In the genomic region with DNA sequence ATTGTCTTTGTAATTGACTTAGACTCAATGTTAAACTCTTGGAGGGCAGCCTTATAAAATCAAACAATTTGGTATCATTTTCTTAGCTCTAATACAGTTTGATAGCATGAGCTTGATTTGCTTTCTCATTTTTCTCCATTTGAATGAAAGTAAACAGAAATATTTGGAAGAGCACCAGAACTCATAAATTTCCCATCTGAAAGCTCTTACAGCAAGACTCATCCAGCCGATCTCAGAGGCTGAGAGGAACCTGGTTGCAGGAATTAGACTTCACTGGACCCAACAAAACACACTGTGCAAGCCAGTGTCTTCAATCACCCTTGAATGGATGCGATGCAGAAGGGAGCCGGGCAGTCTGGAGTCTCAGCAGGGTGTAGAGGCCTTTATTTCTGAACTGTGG, we compare ENCODE assay signal across 24 mouse cellular contexts. TPM values are rescaled to one million over a fixed set of nuclear protein-coding genes. Genes with fewer than 3 reads are reported as not detected.
DNase-seq lines count a peak whose midpoint lies in the region; ATAC-seq and TF ChIP-seq lines count a peak whose summit lies in the region.
"Had no signal": no experiment of that assay in that cellular context is flagged by ENCODE, and none has a peak within 500 bp of the region (broad histone marks: within the 10 kb centered on the region; RNA-seq: fewer than 3 reads in every experiment).

No protein-coding gene starts in this region.

- peak; percentile 10 to 26 for DNase-seq in cerebellum, postnatal 14 days
- no peak for DNase-seq in cerebellum, adult 11 months
- DNase-seq in kidney, postnatal 0 days (ENCODE audit: low spot score), result peak; percentile 20
- no peak for DNase-seq in kidney, postnatal 25 days
- peak; percentile 17 for DNase-seq in midbrain, postnatal 0 days (ENCODE audit: low spot score)
- DNase-seq in midbrain, embryonic 10.5 days (ENCODE audit: low spot score), result no peak
- DNase-seq in urinary bladder, adult 18-20 months (ENCODE audit: low spot score in 2 of 2), result no peak
- DNase-seq: adrenal gland, postnatal 10 days; adrenal gland, postnatal 36 days; cerebellum, adult 2 months; cerebellum, adult 9-11 months; forebrain, postnatal 0 days; gastrocnemius, adult 2 months; gastrocnemius, postnatal 14 days; heart, adult 11 months had no signal

- 53% methylated on average over 3 of the region's 3 CpGs for WGBS in kidney, postnatal 0 days
- 61% methylated on average over 3 of the region's 3 CpGs for WGBS in midbrain, postnatal 0 days
- WGBS in midbrain, embryonic 10.5 days, result 84% methylated on average over 3 of the region's 3 CpGs

- H3K4me1 ChIP-seq in kidney, postnatal 0 days (replicated peaks; ENCODE audit: insufficient read depth, low read length), result 0 out of 2 replicates have a peak, but pooled peaks cover 4% of the 10 kb centered on the region
- H3K4me1 ChIP-seq in midbrain, postnatal 0 days (ENCODE audit: insufficient read depth, low read length), result no peaks in the 10 kb centered on the region
- 0 out of 2 replicates have a peak, but pooled peaks cover 4% of the 10 kb centered on the region for H3K4me1 ChIP-seq in midbrain, embryonic 10.5 days
- H3K4me1 ChIP-seq: embryonic facial prominence, embryonic 15.5 days; hindbrain, embryonic 13.5 days had no signal

- no peak overlapping the region for H3K9ac ChIP-seq in kidney, postnatal 0 days (ENCODE audit: low read depth, low read length)
- no peak overlapping the region for H3K9ac ChIP-seq in midbrain, postnatal 0 days (replicated peaks; ENCODE audit: low read length, poor library complexity, severe bottlenecking)
- H3K9ac ChIP-seq: embryonic facial prominence, embryonic 15.5 days; forebrain, postnatal 0 days; hindbrain, embryonic 13.5 days had no signal

- TF ChIP-seq CTCF in kidney, postnatal 0 days (IDR thresholded peaks at IDR 0.05; ENCODE audit: low read depth), result no peak
- no peak for TF ChIP-seq CTCF in midbrain, postnatal 0 days (IDR thresholded peaks at IDR 0.05)

- H3K27me3 ChIP-seq in kidney, postnatal 0 days (ENCODE audit: insufficient read depth, low read length), result no peaks in the 10 kb centered on the region
- H3K27me3 ChIP-seq in midbrain, postnatal 0 days (ENCODE audit: insufficient read depth, low read length), result no peaks in the 10 kb centered on the region
- no peaks in the 10 kb centered on the region for H3K27me3 ChIP-seq in midbrain, embryonic 10.5 days (ENCODE audit: low read depth, poor library complexity, severe bottlenecking)
- H3K27me3 ChIP-seq: embryonic facial prominence, embryonic 15.5 days; hindbrain, embryonic 13.5 days had no signal

- H3K36me3 ChIP-seq in kidney, postnatal 0 days (ENCODE audit: insufficient read depth, low read length), result no peaks in the 10 kb centered on the region
- no peaks in the 10 kb centered on the region for H3K36me3 ChIP-seq in midbrain, postnatal 0 days (ENCODE audit: insufficient read depth, low read length)
- no peaks in the 10 kb centered on the region for H3K36me3 ChIP-seq in midbrain, embryonic 10.5 days
- H3K36me3 ChIP-seq: embryonic facial prominence, embryonic 15.5 days; hindbrain, embryonic 13.5 days had no signal

- ATAC-seq in kidney, postnatal 0 days (replicated peaks; ENCODE audit: low FRiP score, low read depth), result no peak
- ATAC-seq in midbrain, postnatal 0 days (ENCODE audit: low FRiP score), result no peak
- ATAC-seq: activated CD4-positive, CD25-positive, alpha-beta regulatory T cell, adult 4 months; CD4-positive, CD25-positive, alpha-beta regulatory T cell, adult 4 months; forebrain, embryonic 14.5 days; forebrain, postnatal 0 days; hindbrain, embryonic 16.5 days; inflammation-experienced regulatory T-cells, adult 6 months; intestine, embryonic 16.5 days had no signal

- no peak overlapping the region for H3K4me3 ChIP-seq in kidney, postnatal 0 days (replicated peaks; ENCODE audit: low read depth, low read length)
- no peak overlapping the region for H3K4me3 ChIP-seq in midbrain, postnatal 0 days (ENCODE audit: low read depth, low read length)
- no peak overlapping the region for H3K4me3 ChIP-seq in midbrain, embryonic 10.5 days
- H3K4me3 ChIP-seq: embryonic facial prominence, embryonic 15.5 days; gastrocnemius, adult 2 months; hindbrain, embryonic 13.5 days had no signal

- H3K4me2 ChIP-seq in kidney, postnatal 0 days (ENCODE audit: low read length), result no peak overlapping the region
- H3K4me2 ChIP-seq in midbrain, postnatal 0 days (ENCODE audit: low read depth, low read length, poor library complexity, severe bottlenecking), result no peak overlapping the region
- H3K4me2 ChIP-seq: embryonic facial prominence, embryonic 15.5 days; heart, embryonic 11.5 days; hindbrain, embryonic 13.5 days had no signal

- H3K27ac ChIP-seq in kidney, postnatal 0 days, result no peak overlapping the region
- H3K27ac ChIP-seq in midbrain, postnatal 0 days (ENCODE audit: low read depth, low read length), result no peak overlapping the region
- H3K27ac ChIP-seq in midbrain, embryonic 10.5 days (replicated peaks), result no peak overlapping the region
- H3K27ac ChIP-seq: embryonic facial prominence, embryonic 15.5 days; gastrocnemius, adult 2 months; hindbrain, embryonic 13.5 days had no signal

- no peaks in the 10 kb centered on the region for H3K9me3 ChIP-seq in kidney, postnatal 0 days (replicated peaks; ENCODE audit: low read length)
- H3K9me3 ChIP-seq in midbrain, postnatal 0 days (ENCODE audit: low read length), result no peaks in the 10 kb centered on the region
- H3K9me3 ChIP-seq in midbrain, embryonic 10.5 days (replicated peaks), result no peaks in the 10 kb centered on the region
- H3K9me3 ChIP-seq: embryonic facial prominence, embryonic 15.5 days; hindbrain, embryonic 13.5 days had no signal

RNA-seq across cellular contexts. Expression of a gene that starts 34.6 kb away (rescaled TPM):
- 50.3 and 62.0 TPM in 2 replicates for polyA plus RNA-seq in kidney, postnatal 0 days (2015; fragmentation: Nextera tagmentation; extraction: Ambion mirVana)
- total RNA-seq in midbrain, postnatal 0 days (2014; rRNA removed), result 63.9 and 75.1 TPM in 2 replicates
- 153 and 157 TPM in 2 replicates for polyA plus RNA-seq in midbrain, postnatal 0 days (2015; fragmentation: Nextera tagmentation; extraction: Ambion mirVana)
- polyA plus RNA-seq in midbrain, embryonic 10.5 days (2016; fragmentation: Nextera tagmentation; extraction: Ambion mirVana), result 53.5 and 63.0 TPM in 2 replicates

Comparison
In these comparisons a context has a peak if more than half of its experiments do, and no peak if none do; other contexts are left out.
1. DNase-seq: peak in cerebellum, postnatal 14 days (2 of 2), kidney, postnatal 0 days (single experiment) and midbrain, postnatal 0 days (single experiment); none in cerebellum, adult 11 months (single experiment), kidney, postnatal 25 days (0 of 2), midbrain, embryonic 10.5 days (single experiment) and urinary bladder, adult 18-20 months (0 of 2).